Mouse (Mus musculus) embryonic facial prominence, embryonic 12.5 days (tissue): ENCODE measurements around the gene Frmd4a. TPM values are rescaled to one million over a fixed set of nuclear protein-coding genes. Genes with fewer than 3 reads are reported as not detected.

Experiments
- ATAC-seq: fragments of 200-750 bp; cut with Nextera tagmentation; 2 replicates; pipeline ENCODE4 v1.8.0; 2017; ENCODE audit not compliant: insufficient number of reproducible peaks, insufficient read depth, low FRiP score, low TSS enrichment
- H3K27ac ChIP-seq: fragments of 300-500 bp; sonication (generic); 2 replicates; pipeline ENCODE4 v1.5.1; 2016; ENCODE audit warnings: mild to moderate bottlenecking
- H3K27me3 ChIP-seq: fragments of 300-500 bp; sonication (generic); 2 replicates; pipeline ENCODE4 v1.6.1; 2016; ENCODE audit warnings: mild to moderate bottlenecking, moderate library complexity
- H3K36me3 ChIP-seq: fragments of 300-500 bp; sonication (generic); 2 replicates; pipeline ENCODE4 v1.6.1; 2016; ENCODE audit warnings: mild to moderate bottlenecking
- H3K4me1 ChIP-seq: fragments of 300-500 bp; sonication (generic); 2 replicates; pipeline ENCODE4 v1.6.1; 2016
- H3K4me2 ChIP-seq: fragments of 300-500 bp; sonication (generic); replicated peaks from 2 replicates; pipeline ENCODE4 v1.6.1; 2016; ENCODE audit warnings: mild to moderate bottlenecking, moderate library complexity
- H3K4me3 ChIP-seq: fragments of 300-500 bp; sonication (generic); 2 replicates; pipeline ENCODE4 v1.5.1; 2016; ENCODE audit warnings: mild to moderate bottlenecking
- H3K9ac ChIP-seq: fragments of 300-500 bp; sonication (generic); 2 replicates; pipeline ENCODE4 v1.6.1; 2016; ENCODE audit warnings: mild to moderate bottlenecking, moderate library complexity
- H3K9me3 ChIP-seq: fragments of 300-500 bp; sonication (generic); 2 replicates; pipeline ENCODE4 v1.6.1; 2016; ENCODE audit warnings: mild to moderate bottlenecking, moderate library complexity
- WGBS: fragments of 180-500 bp; shearing (Covaris S2); methylation state at CpG from one replicate; pipeline ENCODE4 v1.1.7; 2016; 5-methylcytosine and 5-hydroxymethylcytosine counted together
- polyA plus RNA-seq: library from polyadenylated mRNA; unstranded; fragments of >200 nt; fragmentation: Nextera tagmentation; extraction: Ambion mirVana; gene quantifications from 2 replicates; pipeline ENCODE4 v1.2.1, GENCODE M21; 2016

Frmd4a gene
- polyA plus RNA-seq, 1 experiment from 2014 or later, result 58.7 TPM

GRCm38 (mm10) chr2:4435051-4435450 is 417.5 kb downstream of the Frmd4a start:
- no peak for ATAC-seq
- 86% methylated on average over 8 of the region's 8 CpGs for WGBS
- H3K4me1 ChIP-seq, result peaks cover 11% of the 10 kb centered on the region; the same call in 1 of the 2 replicates
- H3K27me3 ChIP-seq, result no peaks in the 10 kb centered on the region
- H3K27ac ChIP-seq, result no peak overlapping the region
- H3K36me3 ChIP-seq, result peaks cover 28% of the 10 kb centered on the region
- no peak overlapping the region for H3K4me2 ChIP-seq
- H3K9me3 ChIP-seq, result no peaks in the 10 kb centered on the region
- H3K9ac ChIP-seq, result no peak overlapping the region
- no peak overlapping the region for H3K4me3 ChIP-seq

GRCm38 (mm10) chr2:4436361-4437231 is 419.1 kb downstream of the Frmd4a start:
- Histone ChIP-seq H3K9me3 (no peaks in the 10 kb centered on the region), H3K27ac (0 out of 2 replicates have a peak overlapping the region, but pooled peaks have one; percentile 13), H3K4me2 (no peak overlapping the region), H3K9ac (no peak overlapping the region), H3K4me1 (peaks cover 11% of the 10 kb centered on the region; the same call in 1 of the 2 replicates), H3K36me3 (peaks cover 33% of the 10 kb centered on the region), H3K27me3 (no peaks in the 10 kb centered on the region), H3K4me3 (no peak overlapping the region)
- ATAC-seq, result no peak
- 63% methylated on average over 19 of the region's 19 CpGs for WGBS

- 0 out of 2 replicates have a peak, but pooled peaks cover 20% of the 10 kb centered on the region for H3K36me3 ChIP-seq
- no peaks in the 10 kb centered on the region for H3K9me3 ChIP-seq
- no peak overlapping the region for H3K27ac ChIP-seq
- H3K4me2 ChIP-seq, result no peak overlapping the region
- WGBS, result 64% methylated on average over 7 of the region's 7 CpGs
- ATAC-seq, result no peak
- H3K27me3 ChIP-seq, result no peaks in the 10 kb centered on the region
- no peak overlapping the region for H3K4me3 ChIP-seq
- H3K9ac ChIP-seq, result no peak overlapping the region
- H3K4me1 ChIP-seq, result 0 out of 2 replicates have a peak, but pooled peaks cover 7% of the 10 kb centered on the region
Measured at GRCm38 (mm10) chr2:4438739-4439138, 421.2 kb downstream of the Frmd4a start.

GRCm38 (mm10) chr2:4439909-4440308 is 422.4 kb downstream of the Frmd4a start:
- 80% methylated on average over 4 of the region's 4 CpGs for WGBS
- Histone ChIP-seq H3K9ac (no peak overlapping the region), H3K4me2 (no peak overlapping the region), H3K4me1 (0 out of 2 replicates have a peak, but pooled peaks cover 7% of the 10 kb centered on the region), H3K27me3 (no peaks in the 10 kb centered on the region), H3K4me3 (no peak overlapping the region), H3K36me3 (0 out of 2 replicates have a peak, but pooled peaks cover 16% of the 10 kb centered on the region), H3K27ac (no peak overlapping the region), H3K9me3 (no peaks in the 10 kb centered on the region)
- ATAC-seq, result no peak

GRCm38 (mm10) chr2:4441840-4442239 is 424.3 kb downstream of the Frmd4a start:
- WGBS, result 77% methylated on average over 4 of the region's 4 CpGs
- Histone ChIP-seq H3K27me3 (no peaks in the 10 kb centered on the region), H3K4me1 (0 out of 2 replicates have a peak, but pooled peaks cover 7% of the 10 kb centered on the region), H3K27ac (no peak overlapping the region), H3K4me2 (no peak overlapping the region), H3K9me3 (no peaks in the 10 kb centered on the region), H3K9ac (no peak overlapping the region), H3K4me3 (no peak overlapping the region), H3K36me3 (0 out of 2 replicates have a peak, but pooled peaks cover 5% of the 10 kb centered on the region)
- no peak for ATAC-seq

- Histone ChIP-seq H3K27ac (no peak overlapping the region), H3K9me3 (no peaks in the 10 kb centered on the region), H3K4me3 (no peak overlapping the region), H3K36me3 (0 out of 2 replicates have a peak, but pooled peaks cover 5% of the 10 kb centered on the region), H3K9ac (no peak overlapping the region), H3K4me2 (no peak overlapping the region), H3K4me1 (0 out of 2 replicates have a peak, but pooled peaks cover 11% of the 10 kb centered on the region), H3K27me3 (no peaks in the 10 kb centered on the region)
- WGBS, result 85% methylated on average over 3 of the region's 3 CpGs
- ATAC-seq, result no peak
Measured at GRCm38 (mm10) chr2:4444740-4445139, 427.2 kb downstream of the Frmd4a start.

- no peak overlapping the region for H3K27ac ChIP-seq
- no peak overlapping the region for H3K4me2 ChIP-seq
- 86% methylated on average over 10 of the region's 10 CpGs for WGBS
- H3K4me1 ChIP-seq, result 0 out of 2 replicates have a peak, but pooled peaks cover 13% of the 10 kb centered on the region
- H3K36me3 ChIP-seq, result 0 out of 2 replicates have a peak, but pooled peaks cover 5% of the 10 kb centered on the region
- H3K9ac ChIP-seq, result no peak overlapping the region
- no peak overlapping the region for H3K4me3 ChIP-seq
- no peak for ATAC-seq
- no peaks in the 10 kb centered on the region for H3K27me3 ChIP-seq
- no peaks in the 10 kb centered on the region for H3K9me3 ChIP-seq
Measured at GRCm38 (mm10) chr2:4445629-4446400, 428.3 kb downstream of the Frmd4a start.

GRCm38 (mm10) chr2:4449860-4450480 is 432.5 kb downstream of the Frmd4a start:
- Histone ChIP-seq H3K27ac (no peak overlapping the region), H3K4me3 (no peak overlapping the region), H3K36me3 (no peaks in the 10 kb centered on the region), H3K4me2 (no peak overlapping the region), H3K9me3 (no peaks in the 10 kb centered on the region), H3K4me1 (peaks cover 19% of the 10 kb centered on the region), H3K27me3 (no peaks in the 10 kb centered on the region), H3K9ac (no peak overlapping the region)
- WGBS, result 84% methylated on average over 12 of the region's 12 CpGs
- ATAC-seq, result no peak

- peak overlapping the region; percentile 46; the same call in 1 of the 2 replicates for H3K27ac ChIP-seq
- H3K4me2 ChIP-seq, result no peak overlapping the region
- ATAC-seq, result no peak
- H3K27me3 ChIP-seq, result no peaks in the 10 kb centered on the region
- H3K4me3 ChIP-seq, result no peak overlapping the region
- no peaks in the 10 kb centered on the region for H3K9me3 ChIP-seq
- no peak overlapping the region for H3K9ac ChIP-seq
- WGBS, result 61% methylated on average over 12 of the region's 12 CpGs
- no peaks in the 10 kb centered on the region for H3K36me3 ChIP-seq
- H3K4me1 ChIP-seq, result peaks cover 19% of the 10 kb centered on the region
Measured at GRCm38 (mm10) chr2:4452590-4453400, 435.3 kb downstream of the Frmd4a start.

- Histone ChIP-seq H3K4me2 (no peak overlapping the region), H3K9me3 (no peaks in the 10 kb centered on the region), H3K4me1 (peaks cover 25% of the 10 kb centered on the region), H3K9ac (no peak overlapping the region), H3K4me3 (no peak overlapping the region), H3K36me3 (no peaks in the 10 kb centered on the region), H3K27ac (0 out of 2 replicates have a peak overlapping the region, but pooled peaks have one; percentile 36), H3K27me3 (no peaks in the 10 kb centered on the region)
- ATAC-seq, result no peak
- WGBS, result 73% methylated on average over 11 of the region's 11 CpGs
Measured at GRCm38 (mm10) chr2:4455097-4456025, 437.8 kb downstream of the Frmd4a start.
